Mouse (Mus musculus): ENCODE results near the gene Fbxo2.
A peak's percentile ranks its signal among the peaks of the same experiment; 100 is the strongest.
"Not testable (repeated sequence)": the region's sequence is repeated elsewhere in the genome, so short reads cannot be mapped to it uniquely, and the experiment has no call there.

Fbxo2 gene

GRCm38 (mm10) chr4:148160436-148161390 is at the start of gene Fbxo2, which contains the start of gene Fbxo44:
Gene Fbxo2, plus strand, starts transcription at chr4:148160621.
Gene Fbxo44, minus strand, starts transcription at chr4:148160482.
- peak; percentile 55 for DNase-seq (ENCODE audit: low read depth, low spot score)

- no peak for DNase-seq (ENCODE audit: low read depth, low spot score)
Measured at GRCm38 (mm10) chr4:148112519-148112918, 47.9 kb upstream of the Fbxo2 start.

DNA sequence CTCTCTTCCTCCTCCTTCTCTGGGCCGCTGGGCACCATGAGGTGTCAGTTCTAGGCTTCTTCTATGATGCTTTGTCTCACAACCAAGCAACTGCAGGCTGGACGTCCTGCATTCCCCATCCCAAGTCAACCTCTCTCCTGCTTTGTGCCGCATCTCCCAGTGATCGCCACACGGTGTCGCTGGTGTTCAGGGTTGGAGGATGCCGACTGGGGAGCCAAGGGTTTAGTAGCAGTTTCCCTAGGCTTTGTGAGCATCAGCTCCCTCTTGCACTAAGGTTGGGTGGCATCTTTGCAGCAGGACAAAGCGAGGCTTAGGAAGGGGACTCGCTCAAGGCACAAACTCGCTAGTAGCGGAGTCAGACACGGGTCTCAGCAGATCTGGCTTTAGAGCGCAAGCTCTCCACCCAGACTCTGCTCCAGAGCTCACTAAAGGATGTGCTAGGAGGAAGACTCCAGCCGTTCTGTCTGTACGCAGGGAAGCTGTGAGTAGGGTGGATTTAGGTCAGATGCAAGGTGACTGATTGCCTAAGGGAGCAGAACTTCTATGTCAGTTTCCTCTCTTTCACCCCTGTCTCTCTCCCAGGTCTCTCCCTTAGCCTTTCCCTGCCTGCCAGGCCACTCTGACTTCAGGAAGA is 45.5 kb upstream of the Fbxo2 start:
- peak; percentile 75 for DNase-seq (ENCODE audit: low read depth, low spot score)

DNA sequence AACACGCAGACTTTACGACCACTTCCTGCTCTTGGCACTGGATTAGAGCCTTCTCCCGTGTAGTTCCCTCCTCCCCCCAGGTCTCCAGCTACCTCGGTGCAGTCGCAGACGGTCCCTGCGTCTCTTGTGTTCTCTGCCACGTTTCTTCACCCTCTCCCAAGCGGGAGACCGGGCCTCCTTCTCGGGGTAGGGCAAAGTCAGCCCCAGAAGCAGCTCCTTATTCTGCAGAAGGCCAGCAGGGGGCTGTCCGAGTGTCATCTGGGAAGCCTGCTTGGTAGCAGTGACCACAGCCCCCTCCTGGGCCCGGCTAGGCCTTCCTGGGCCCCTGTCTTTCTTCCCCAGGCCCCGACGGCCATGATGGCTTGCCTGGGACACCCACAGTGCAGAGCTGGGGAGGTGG is 45.0 kb upstream of the Fbxo2 start:
- DNase-seq (ENCODE audit: low read depth, low spot score), result peak; percentile 44

DNA sequence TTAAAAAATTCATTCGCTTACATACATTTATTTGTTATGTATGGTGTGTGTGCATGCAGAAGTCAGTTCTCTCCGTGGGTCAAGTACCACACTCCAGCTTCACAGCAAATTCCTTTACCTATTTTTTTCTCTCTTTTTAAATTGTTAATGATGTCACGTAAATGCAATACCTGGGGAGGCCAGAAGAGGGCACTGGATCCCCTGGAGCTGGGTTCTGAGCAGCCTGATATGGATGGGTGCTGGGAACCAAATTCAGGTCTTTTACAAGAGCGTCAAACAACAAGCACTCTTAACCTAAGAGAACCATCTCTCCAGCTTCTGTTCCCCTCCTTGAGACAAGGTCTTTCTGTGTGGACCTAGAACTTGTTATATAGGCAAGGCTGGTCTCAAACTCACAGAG is 43.8 kb upstream of the Fbxo2 start:
- DNase-seq (ENCODE audit: low read depth, low spot score), result peak; percentile 23

- no peak for DNase-seq (ENCODE audit: low read depth, low spot score)
Measured at GRCm38 (mm10) chr4:148117392-148117791, 43.0 kb upstream of the Fbxo2 start.

GRCm38 (mm10) chr4:148119578-148119977 is 40.8 kb upstream of the Fbxo2 start:
- DNase-seq (ENCODE audit: low read depth, low spot score), result not testable (repeated sequence)

DNA sequence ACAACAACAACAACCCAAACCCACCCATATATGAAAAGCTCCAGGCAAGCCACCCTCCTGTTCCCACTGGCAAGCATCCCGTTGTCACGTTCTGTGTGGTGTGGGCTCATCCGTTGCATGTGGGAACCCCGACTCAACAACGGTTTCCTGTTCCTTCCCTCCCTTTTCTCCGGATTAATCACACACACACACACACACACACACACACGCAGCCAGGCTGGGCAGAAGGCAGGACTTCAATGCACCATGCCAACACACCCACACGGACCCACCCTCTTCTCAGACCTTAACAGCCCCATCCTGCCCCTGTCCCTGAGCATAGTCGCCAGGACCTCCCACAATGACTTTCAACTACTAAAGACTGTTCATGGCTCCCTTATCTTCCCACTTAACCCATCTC is 39.9 kb upstream of the Fbxo2 start:
- no peak for DNase-seq (ENCODE audit: low read depth, low spot score)

DNA sequence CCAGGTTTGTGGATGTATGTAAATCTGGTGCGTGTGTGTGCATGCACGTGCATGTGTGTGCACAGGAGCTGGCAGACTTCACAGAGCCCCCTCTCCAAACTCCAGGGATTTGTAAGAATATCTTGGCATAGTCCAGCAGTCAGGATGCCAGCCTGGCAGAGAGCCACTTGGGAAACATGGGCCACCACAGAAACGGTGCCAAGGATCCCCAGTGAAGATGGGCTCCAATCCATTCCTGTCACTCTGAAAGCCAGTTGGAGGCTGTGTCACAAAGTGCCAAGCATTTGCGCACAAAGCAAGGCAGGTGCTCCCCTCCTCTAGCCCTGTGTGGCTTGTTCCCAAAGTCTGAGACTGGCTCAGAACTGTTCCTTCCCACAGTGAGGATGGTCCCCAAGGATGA is 39.1 kb upstream of the Fbxo2 start:
- no peak for DNase-seq (ENCODE audit: low read depth, low spot score)

DNA sequence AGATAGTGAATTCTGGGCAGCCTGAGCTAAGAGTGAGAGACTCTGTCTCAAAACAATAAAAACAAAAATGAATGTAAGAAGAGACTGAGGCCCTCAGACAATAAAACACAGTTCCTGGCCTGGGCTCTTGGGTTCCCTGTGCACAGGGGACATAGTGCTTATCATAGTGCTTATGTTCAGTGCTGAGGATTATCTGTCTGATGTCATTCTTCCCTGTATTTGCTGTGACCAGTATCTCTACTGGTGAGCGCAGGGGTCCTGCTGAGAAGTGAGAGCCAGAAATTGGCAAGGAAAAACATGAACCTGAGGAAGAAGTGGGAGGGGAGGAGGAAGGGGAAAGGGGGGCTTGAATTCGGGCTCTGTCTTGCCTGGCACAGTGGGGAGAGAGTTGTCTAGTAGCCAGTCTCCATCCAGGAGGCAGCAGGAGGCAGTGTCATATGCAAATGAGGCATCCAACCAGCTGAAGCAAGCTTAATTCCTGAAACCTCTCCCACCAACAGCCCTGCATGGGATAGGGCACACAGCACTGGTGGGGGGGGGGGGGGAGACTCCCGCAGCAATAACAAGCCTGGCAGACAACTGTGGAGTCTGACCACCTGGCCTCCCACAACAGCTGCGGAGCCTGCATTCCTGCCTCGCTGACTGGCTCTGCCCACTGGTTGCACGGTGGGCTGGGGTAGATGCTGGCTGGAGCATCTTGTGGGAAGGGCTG is 38.3 kb upstream of the Fbxo2 start:
- DNase-seq (ENCODE audit: low read depth, low spot score), result no peak

DNA sequence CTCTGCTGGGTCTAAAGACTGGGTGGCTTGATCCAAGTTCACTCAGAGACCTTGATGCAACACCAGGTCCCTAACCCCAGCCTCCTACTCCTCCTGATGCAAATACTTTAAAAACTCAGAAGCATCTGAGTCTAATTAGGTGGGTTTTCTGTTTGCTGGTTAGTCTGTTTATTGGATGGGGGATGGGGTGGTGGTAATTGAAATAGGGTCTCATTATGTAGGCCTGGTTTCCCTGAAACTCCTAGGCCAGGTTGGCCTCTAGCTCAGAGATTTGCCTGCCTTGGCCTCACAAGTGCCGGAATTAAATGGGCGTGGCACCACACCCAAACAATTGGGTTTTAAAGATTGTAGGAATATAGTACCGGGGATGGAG is 37.7 kb upstream of the Fbxo2 start:
- DNase-seq (ENCODE audit: low read depth, low spot score), result no peak

- no peak for DNase-seq (ENCODE audit: low read depth, low spot score)
Measured at GRCm38 (mm10) chr4:148128241-148128640, 32.2 kb upstream of the Fbxo2 start.

GRCm38 (mm10) chr4:148128672-148129071 is 31.7 kb upstream of the Fbxo2 start:
- no peak for DNase-seq (ENCODE audit: low read depth, low spot score)

DNA sequence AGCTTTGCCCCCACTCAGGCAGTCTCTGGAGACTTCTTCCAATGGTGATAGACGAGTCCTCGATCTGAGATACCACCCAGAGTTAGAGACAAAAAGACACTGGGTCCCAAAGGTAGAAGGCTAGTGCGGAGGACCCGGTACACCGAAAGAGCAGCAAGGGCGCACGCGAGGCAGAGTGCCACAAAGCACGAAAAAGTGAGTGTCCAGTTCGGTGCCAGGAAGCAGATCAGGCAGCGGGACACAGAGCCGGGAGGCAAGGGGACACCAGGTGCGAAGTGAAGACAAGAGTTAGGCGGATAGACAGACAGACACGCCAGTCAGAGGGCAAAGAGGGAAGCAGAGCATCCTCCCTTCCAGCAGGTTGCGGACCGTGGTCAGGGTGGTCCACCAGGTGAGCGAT is 30.3 kb upstream of the Fbxo2 start, which contains the start of gene Mad2l2:
Mad2l2 (plus strand) TSS at position 252 of the 400 bp plus-strand sequence.
- no peak for DNase-seq (ENCODE audit: low read depth, low spot score)

DNA sequence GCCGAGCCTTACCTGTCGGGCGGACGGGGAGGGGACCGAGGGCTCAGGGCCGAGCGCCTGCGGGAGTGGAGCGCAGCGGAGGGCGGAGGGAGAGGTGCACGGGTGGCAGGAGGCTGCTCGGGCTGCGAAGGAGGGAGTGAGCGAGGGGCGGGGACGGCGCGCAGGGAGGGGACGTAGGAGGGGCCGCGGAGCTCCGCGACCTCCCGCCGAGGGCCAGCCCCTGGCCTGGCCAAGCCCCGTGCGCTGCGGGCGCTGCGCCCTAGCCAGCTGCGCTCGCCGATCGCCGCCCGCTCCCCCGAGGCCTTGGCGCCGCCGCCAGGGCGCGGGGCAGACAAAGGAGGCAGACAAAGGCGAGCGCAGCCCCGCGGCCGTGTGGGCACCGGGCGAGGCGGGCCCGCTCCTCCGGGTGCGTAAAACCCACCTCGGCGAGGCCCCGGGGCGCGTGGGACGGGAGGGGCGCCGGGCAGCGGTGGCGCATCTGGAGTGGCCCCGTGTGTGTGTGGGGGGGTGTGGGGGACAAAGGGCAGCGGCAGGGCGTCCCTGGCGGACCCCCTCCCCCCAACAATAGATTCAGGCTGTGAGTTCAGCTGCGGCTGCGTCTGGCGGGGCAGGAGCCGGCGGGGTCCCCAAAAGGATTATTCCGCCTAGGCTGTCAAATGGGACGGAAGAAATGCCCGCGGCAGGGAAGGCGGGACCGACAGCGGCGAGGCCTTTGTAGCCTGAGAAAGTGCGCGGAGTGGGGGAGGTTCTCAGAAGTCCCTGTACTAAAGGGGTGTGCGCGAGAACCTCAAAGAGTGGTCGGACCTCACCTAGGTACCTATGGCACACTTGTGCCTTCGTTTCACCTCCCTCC is 29.6 kb upstream of the Fbxo2 start, which contains the start of gene Draxin:
Draxin (minus strand) TSS at position 138 of the 853 bp plus-strand sequence.
- no peak for DNase-seq (ENCODE audit: low read depth, low spot score)

DNA sequence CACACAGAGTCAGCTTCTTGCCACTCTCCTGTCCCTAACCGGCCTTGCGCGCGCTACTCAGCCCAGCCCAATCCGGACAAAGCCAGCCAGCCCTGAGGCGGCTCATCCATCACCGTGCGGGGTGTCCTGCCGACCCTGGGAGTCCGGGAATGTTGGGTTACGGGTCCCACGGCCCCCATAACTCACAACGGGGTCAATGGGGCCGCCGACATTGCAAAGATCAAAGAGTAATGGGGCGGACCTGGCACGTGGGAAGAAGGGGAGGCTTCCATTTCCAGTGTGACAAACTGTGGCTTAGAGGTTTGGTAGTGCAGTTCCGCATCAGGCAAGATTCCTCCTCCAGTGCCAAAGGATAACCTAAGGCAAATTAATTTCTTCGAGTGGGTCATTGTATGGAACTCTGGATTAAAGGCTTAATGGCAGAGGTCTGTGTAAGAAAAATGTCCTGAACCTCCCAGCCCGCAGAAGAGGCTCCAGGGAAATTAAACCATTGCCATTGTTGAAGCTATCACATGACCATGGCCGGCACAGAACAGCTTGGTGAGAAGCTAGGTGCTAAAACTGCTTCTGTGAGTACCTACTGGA is 28.8 kb upstream of the Fbxo2 start:
- no peak for DNase-seq (ENCODE audit: low read depth, low spot score)

DNA sequence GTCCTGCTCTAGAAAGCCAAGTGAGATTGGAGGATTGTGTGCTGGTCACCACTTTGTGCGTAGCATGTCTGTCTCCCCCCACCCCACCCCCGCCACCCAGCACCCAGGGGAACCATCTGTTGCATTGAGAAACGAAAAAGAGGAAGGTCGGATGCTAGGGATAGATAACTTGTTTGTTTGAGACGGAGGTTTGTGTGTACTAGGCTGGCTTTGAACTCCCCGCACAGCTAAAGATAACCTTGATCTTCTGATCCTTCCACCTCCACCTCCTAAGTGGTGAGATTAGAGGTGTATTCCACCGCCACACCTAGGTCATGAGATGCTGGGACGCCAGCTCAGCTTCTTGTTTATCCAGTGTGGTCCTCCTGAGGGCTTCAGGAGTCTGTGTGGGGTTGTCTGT is 25.4 kb upstream of the Fbxo2 start:
- no peak for DNase-seq (ENCODE audit: low read depth, low spot score)

DNA sequence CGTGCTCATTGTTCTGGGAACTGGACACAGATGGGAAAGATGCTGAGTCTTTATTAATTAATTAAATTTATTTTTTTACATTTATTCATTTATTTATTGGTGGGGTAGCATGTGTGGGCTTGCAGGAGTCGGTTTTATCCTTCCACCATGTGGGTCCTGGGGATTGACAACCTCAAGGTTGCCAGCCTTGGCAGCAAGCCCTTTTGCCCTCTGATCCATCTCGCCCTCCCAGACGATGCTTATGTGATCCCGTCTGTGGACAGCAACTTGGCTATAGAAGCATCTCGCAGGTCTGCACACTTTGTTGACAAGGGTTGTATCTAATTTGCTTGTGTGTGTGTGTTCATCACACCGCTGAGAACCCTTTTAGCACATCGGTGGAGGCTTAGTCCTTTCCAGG is 22.9 kb upstream of the Fbxo2 start:
- no peak for DNase-seq (ENCODE audit: low read depth, low spot score)

DNA sequence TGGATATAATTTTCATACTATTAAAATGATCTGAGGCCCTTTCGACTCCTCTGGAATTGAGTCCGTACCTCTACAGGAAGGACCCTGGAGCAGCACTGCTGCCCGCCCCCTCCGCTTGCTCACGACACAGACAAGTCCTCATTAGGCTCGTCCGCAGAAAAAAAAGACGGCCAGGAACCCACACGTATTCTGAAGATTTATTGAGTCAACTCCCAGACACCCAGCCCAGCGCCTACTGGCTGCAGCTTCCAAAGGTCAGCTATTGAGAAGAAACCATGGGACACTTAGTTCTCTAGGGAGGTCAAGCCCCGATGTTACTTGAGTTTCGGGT is 20.7 kb upstream of the Fbxo2 start:
- no peak for DNase-seq (ENCODE audit: low read depth, low spot score)

DNA sequence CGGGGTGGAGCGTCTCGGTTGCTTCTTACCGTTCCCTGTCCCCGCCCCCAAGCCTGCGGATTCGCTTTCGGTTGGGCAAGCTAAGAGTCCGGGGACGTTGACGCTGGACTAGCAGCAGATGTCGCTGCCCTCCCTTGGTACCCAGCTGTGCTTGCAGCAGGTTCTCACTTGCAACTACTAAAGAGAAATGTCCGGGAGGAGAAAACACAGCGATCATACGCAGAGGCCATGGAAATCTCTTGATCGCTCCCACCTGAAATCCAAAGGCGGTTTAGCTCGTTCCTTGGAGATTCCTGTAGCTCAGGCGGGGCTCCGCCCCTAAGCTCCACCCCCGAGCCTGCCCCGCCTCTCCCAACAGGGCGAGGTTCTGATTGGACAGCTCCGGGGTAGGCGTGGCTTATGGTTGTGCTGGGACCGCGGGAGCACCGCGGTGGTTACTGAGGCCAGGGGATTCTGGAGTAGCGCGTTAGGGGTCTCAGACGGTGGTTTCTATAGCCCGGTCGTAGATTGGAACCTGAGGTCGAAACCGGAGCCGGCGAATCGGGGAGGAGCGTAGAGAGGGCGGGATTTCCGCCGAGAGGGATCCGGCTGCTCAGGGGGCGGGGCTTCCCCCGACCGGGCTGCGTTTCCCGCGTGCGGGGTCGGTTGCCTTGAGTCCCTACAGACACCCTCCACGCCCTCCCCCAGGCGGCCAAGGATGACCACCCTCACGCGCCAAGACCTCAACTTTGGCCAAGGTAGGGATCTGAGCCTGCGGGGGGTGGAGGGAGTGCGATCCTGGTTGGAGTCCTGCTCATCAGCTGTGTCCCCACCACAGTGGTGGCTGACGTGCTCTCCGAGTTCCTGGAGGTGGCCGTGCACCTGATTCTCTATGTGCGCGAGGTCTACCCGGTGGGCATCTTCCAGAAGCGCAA is 20.1 kb upstream of the Fbxo2 start:
- DNase-seq (ENCODE audit: low read depth, low spot score), result peak; percentile 94
